Mouse (Mus musculus) cerebellum, postnatal 25 days (tissue): ENCODE measurements around the gene Nudt10.
A peak's percentile ranks its signal among the peaks of the same experiment; 100 is the strongest.

Experiments
- DNase-seq, 2 experiments: peaks; one replicate each; pipeline ENCODE4 v3.0.0; 2021; ENCODE audit warnings: mixed read lengths in 2 of 2

Gene Nudt10

GRCm38 (mm10) chrX:6172823-6173640 lies at the start of gene Nudt10:
Gene Nudt10, minus strand, starts transcription at chrX:6173015.
- DNase-seq = peak; percentile 7 to 35

DNA sequence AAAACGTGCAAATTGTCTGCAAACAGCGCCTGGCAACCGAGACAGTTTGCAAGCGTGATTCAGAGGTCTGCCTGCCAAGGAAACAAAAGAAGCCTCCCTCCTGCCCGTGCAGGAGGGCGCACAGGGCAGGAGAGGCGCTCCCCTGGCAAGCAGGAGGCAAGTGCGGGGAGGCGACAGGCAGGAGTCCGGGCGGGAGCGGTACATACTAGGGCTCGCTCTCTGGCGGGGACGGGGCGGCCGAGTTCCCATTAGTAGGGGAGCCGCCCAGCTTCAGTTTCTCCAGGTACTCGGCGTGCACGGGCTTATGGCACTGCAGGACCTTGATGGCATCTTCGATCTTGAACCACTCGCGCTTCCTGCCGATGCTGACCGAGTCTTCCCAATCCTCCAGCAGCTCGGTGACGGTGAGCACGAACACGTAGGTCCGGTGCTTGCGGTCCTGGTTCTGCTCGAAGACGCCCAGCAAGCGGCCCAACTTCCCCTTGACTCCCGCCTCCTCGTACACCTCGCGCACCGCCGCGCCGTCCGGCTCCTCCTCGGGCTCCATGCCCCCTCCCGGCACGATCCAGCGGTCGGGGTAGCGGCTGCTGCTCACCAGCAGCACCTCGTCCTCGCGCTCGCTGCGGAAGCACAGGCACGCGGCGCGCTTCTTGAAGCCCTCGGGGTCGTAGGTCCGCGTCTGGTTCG lies 536 bp downstream of the Nudt10 start:
- peak; percentile 12 to 27 for DNase-seq

GRCm38 (mm10) chrX:6171718-6172117 lies 1.1 kb downstream of the Nudt10 start:
- peak; percentile 6 to 9 for DNase-seq
